Mouse (Mus musculus): ENCODE measurements around the gene Rassf5.

The Rassf5 gene

DNA sequence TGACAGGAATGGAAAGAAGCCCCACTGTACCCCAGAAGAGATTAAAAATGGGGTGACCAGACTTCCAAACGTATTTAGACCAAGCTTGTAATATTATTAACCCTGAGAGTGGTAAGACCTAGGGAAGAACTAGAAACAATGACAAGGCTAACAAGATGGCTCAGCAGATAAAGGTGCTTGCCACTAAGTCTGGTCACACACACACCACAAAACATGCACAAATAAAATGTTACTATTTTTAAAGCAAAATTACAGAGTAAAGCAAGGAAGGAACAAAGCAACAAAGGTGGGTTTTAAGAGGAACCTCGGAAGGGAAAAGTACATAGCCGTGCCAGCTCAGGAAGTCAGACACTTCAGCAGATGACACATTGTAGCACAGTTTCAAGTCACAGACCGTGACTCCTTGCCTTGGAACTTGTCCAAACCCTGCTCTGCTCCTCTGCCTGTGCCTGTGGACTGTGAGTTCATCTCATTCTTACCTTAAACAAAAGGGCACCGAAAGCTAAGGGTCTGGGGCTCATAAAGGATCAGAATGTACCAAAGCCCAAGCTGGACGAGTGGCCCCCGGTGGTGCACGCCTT is 110.0 kb downstream of the Rassf5 start:
- DNase-seq = peak; percentile 68 to 70

DNA sequence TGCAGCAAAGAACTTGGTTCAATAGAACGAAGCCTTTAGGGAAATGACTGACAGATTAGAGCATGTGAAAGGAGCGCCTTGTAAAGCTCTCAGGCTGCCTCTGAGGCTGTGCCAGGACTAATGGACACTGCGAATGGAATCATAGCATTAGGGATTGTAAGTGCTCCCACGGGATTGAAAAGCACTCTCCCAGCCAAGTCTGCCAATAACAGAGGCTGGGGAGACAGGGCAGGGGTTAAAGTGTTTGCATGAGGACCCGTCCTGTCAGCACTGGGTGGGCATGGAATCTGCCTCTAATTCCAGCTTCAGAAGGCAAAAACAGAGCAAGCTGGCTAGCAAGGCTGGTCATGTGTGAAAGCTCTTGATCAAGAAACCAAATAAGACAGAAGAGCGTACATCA is 110.8 kb downstream of the Rassf5 start:
- DNase-seq = no peak
